Mouse (Mus musculus): Measurements from ENCODE around the gene Col11a2.

- no peak for TF ChIP-seq POLR2A (IDR thresholded peaks at IDR 0.05; ENCODE audit: borderline replicate concordance, insufficient read depth, low read length)
- TF ChIP-seq CTCF (IDR thresholded peaks at IDR 0.05; ENCODE audit: borderline replicate concordance, insufficient read depth, low read depth, low read length) = no peak
These were observed 69.2 kb downstream of the Col11a2 start for GRCm38 (mm10) chr17:34108460-34108859.
